Mouse (Mus musculus) testis, adult 2 months (tissue): ENCODE results near the gene Tmem147. TPM values are rescaled to one million over a fixed set of nuclear protein-coding genes. Genes with fewer than 3 reads are reported as not detected.

Experiments
- H3K27ac ChIP-seq: fragments of 200-500 bp; 2 replicates; pipeline ENCODE4 v1.5.1; 2012; ENCODE audit warnings: low read depth, low read length; ENCODE audit not compliant: control insufficient read depth, insufficient read depth
- H3K27me3 ChIP-seq: fragments of 200-500 bp; 2 replicates; pipeline ENCODE4 v1.6.1; 2012; ENCODE audit warnings: mild to moderate bottlenecking, low read length, moderate library complexity; ENCODE audit not compliant: control insufficient read depth, insufficient read depth
- H3K36me3 ChIP-seq: fragments of 200-500 bp; 2 replicates; pipeline ENCODE4 v1.6.1; 2012; ENCODE audit warnings: mild to moderate bottlenecking, low read length; ENCODE audit not compliant: control insufficient read depth, insufficient read depth
- H3K4me1 ChIP-seq: fragments of 200-500 bp; 2 replicates; pipeline ENCODE4 v1.6.1; 2012; ENCODE audit warnings: low read length; ENCODE audit not compliant: control insufficient read depth, insufficient read depth
- H3K4me3 ChIP-seq: fragments of 200-500 bp; 2 replicates; pipeline ENCODE4 v1.5.1; 2012; ENCODE audit warnings: low read depth, mild to moderate bottlenecking, low read length, moderate library complexity, mixed read lengths; ENCODE audit not compliant: control insufficient read depth
- CTCF ChIP-seq: fragments of 200-500 bp; IDR thresholded peaks from 2 replicates; pipeline ENCODE4 v1.5.1; 2012; ENCODE audit warnings: low read depth, mild to moderate bottlenecking, inconsistent platforms, low read length, moderate library complexity; ENCODE audit not compliant: control insufficient read depth, insufficient read depth, insufficient replicate concordance
- POLR2A ChIP-seq: fragments of 200-500 bp; IDR thresholded peaks from 2 replicates; pipeline ENCODE4 v1.6.1; 2012; ENCODE audit warnings: low read depth, mild to moderate bottlenecking, inconsistent platforms, low read length, moderate library complexity; ENCODE audit not compliant: control insufficient read depth
- polyA plus RNA-seq: library from polyadenylated mRNA; depleted of rRNA; stranded (reverse); fragments of >200 nt; gene quantifications from 2 replicates; pipeline ENCODE4 v1.2.3, GENCODE M21; 2012

Gene Tmem147
- polyA plus RNA-seq, 1 experiment, result 171 TPM

DNA sequence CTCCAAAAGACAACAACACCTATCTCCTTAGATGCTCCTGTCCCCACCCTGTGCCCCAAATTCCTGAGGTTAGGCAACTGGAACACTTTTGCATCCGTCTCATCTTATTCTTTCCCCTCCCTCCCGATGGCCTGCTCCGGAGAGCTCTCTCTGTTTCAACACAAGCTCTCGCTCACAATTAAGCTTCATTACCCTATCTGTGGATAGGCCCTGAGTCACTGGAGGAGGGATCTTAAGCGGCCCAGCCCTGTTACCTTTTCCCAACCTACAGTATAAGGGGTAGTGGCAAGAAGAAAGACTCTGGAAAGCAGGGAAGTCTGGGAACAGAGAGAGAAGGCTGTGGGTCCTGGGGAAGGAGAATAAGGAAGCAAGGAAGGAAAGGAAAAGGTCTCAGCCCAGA lies 34.1 kb upstream of the Tmem147 start, which contains the start of gene Dmkn:
Gene Dmkn (plus strand): TSS at position 301 of the 400 bp plus-strand sequence.
- no peak within 1 kb of the TSS for H3K4me3 ChIP-seq
- TF ChIP-seq POLR2A (no peak), CTCF (no peak)
- H3K27ac ChIP-seq, result no peak within 1 kb of the TSS
- H3K36me3 ChIP-seq, result no peaks in the 10 kb centered on the region
- no peaks in the 10 kb centered on the region for H3K27me3 ChIP-seq
- H3K4me1 ChIP-seq, result peaks cover 7% of the 10 kb centered on the region; the same call in 1 of the 2 replicates

DNA sequence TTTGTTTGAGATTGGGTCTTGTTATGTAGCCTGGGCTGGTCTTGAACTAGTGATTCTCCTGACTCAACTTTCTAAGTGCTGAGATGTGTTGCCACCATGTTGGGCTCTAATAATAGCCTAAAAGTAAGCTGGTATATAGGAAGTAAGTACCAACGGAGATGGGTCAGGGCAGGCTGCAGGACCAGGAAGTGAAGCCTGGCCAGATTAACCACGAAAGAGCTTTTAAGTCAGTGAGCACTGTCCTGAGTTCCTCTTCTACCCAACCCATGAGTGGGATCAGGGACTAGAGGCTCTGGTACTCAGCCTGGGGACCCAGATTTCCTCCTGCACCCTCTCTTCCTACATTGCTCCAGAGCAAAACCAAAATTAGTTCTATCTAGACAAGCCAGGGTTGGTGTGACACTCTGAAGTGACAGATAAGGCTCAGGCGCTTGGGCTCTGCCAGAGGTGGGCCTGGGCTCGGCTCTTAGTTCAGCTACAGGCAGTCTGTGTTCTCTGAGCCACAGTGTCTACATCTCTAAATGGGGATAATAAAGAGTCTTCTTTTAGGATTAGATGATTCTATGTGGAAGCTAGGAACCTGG lies 32.5 kb upstream of the Tmem147 start:
- TF ChIP-seq POLR2A (no peak), CTCF (no peak)
- no peak overlapping the region for H3K27ac ChIP-seq
- H3K27me3 ChIP-seq, result no peaks in the 10 kb centered on the region
- H3K4me3 ChIP-seq, result no peak overlapping the region
- peaks cover 2% of the 10 kb centered on the region; the same call in 1 of the 2 replicates for H3K4me1 ChIP-seq
- no peaks in the 10 kb centered on the region for H3K36me3 ChIP-seq

DNA sequence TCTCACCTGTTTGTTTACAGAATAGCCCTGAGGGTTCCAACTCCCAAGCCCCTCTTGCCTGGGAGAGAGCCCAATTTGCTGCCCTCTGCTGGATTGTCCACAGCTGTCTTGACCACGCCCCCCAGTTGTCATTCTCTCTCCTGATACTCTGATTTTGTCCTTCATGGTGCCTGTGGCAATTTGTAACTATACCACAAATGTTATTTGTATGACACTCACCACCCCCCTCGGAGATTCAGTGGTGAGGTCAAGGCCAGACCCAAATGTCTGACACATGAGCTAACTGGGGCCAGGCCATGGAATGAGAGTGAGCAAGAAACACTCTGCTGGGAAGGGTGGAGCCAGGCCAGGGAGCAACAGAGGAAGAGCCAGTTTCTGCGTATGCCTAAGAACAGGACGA lies 29.5 kb upstream of the Tmem147 start:
- H3K4me3 ChIP-seq, result no peak overlapping the region
- no peak overlapping the region for H3K27ac ChIP-seq
- TF ChIP-seq CTCF (no peak), POLR2A (no peak)
- H3K27me3 ChIP-seq, result no peaks in the 10 kb centered on the region
- H3K36me3 ChIP-seq, result no peaks in the 10 kb centered on the region
- no peaks in the 10 kb centered on the region for H3K4me1 ChIP-seq

DNA sequence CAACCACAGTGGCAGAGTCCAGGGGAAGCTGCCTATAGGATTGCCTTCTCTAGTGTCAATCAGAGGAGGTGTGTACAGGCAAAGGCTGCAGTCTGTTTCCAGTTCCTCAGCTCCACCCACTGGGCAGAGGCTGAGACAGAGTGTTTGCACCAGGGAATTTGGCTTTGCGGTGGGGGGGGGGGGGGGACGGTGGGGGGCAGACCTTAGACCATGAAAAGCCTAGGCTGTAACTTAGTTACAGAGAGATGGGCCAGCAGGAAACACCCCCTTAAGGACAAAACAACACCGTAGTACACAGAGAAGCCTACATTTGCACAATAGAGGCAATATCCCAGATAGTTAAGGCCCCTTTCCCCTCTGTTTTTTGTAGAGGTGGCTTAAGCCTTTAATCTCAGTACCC lies 27.7 kb upstream of the Tmem147 start:
- Histone ChIP-seq H3K27me3 (no peaks in the 10 kb centered on the region), H3K36me3 (no peaks in the 10 kb centered on the region), H3K27ac (no peak overlapping the region), H3K4me3 (no peak overlapping the region), H3K4me1 (no peaks in the 10 kb centered on the region)
- TF ChIP-seq CTCF, result no peak
- no peak for TF ChIP-seq POLR2A

DNA sequence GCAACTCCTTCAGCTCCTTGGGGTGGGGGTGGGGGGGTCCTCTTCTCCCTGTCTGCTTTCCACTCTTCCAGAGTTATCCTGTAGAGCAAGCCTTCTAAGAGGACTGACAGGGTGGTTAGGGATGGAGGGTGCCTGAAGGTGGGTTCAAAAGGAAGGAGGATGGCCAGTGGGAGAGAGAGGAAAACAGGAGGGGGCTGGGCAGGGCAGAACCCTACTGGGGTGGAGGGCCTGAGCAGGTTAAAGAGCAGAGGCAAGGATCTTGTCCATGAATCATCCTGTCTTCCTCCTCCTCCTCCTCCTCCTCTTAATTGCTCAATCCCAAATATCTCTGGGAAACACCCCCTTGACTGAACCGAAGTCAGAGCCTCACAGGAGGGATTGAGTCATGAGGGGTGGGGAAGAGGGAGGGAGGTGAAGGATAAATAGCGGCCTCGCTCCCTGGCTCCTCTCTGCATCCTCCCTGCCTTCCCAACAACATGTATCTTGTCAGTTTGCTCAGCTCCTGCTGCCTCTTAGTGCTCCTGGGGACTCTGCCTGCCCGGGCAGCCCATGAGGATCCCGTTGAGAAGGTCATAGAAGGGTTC lies 21.8 kb upstream of the Tmem147 start, which contains the start of gene Sbsn:
Gene Sbsn (plus strand): TSS at position 386 of the 584 bp plus-strand sequence.
- no peak within 1 kb of the TSS for H3K27ac ChIP-seq

DNA sequence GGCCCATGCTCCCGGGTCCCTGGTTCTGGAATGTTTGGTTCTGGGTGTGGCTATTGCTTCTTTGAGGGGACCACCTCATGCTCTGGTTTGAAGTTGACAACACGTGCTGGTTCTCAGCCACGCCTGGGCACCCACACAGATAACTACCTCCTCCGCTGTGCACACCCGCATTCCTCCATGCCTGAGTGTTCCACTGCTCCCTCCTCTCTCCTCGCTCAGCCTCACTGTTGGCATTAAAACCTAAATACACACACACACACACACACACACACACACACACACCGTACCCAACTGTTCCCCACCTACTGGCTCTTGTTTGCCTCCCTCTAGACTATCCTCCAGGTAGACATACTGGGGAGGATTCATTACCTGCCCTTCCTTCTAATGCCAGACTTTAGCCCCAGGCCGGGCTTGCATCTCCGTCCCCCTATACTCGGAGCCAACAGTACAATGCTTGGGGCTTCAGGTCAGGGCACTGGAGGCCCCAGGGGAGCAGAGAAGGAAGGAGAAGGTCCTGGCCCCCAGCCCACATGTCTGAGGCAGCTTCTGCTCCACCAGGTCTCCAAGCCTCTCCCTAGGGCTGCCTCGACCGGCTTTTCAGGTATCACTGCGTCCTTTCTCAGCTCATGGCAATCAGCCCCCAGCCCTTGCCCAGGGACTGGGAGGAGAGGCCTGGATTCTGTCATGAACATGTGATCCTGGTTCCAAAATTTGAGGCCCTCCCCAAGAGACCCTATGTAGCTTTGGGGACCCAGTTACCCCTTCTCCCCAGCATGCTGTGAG lies 20.7 kb upstream of the Tmem147 start:
- no peaks in the 10 kb centered on the region for H3K36me3 ChIP-seq
- peaks cover 6% of the 10 kb centered on the region; the same call in 1 of the 2 replicates for H3K4me1 ChIP-seq
- H3K27me3 ChIP-seq, result no peaks in the 10 kb centered on the region
- H3K27ac ChIP-seq, result no peak overlapping the region
- TF ChIP-seq POLR2A (no peak), CTCF (no peak)
- no peak overlapping the region for H3K4me3 ChIP-seq

More for the DNA sequence above, 21.8 kb upstream of the Tmem147 start, which contains the start of gene Sbsn:
- H3K4me3 ChIP-seq, result no peak within 1 kb of the TSS
- TF ChIP-seq POLR2A (no peak), CTCF (no peak)
- H3K36me3 ChIP-seq, result no peaks in the 10 kb centered on the region
- no peaks in the 10 kb centered on the region for H3K27me3 ChIP-seq
- no peaks in the 10 kb centered on the region; the same call in 1 of the 2 replicates for H3K4me1 ChIP-seq
